Mouse (Mus musculus) olfactory bulb, adult 2 months (tissue): Measurements from ENCODE around the gene Gm20867. TPM values are rescaled to one million over a fixed set of nuclear protein-coding genes. Genes with fewer than 3 reads are reported as not detected.
"Not testable (repeated sequence)": the region's sequence is repeated elsewhere in the genome, so short reads cannot be mapped to it uniquely, and the experiment has no call there.

ENCODE experiments used
- H3K27ac ChIP-seq: fragments of 200-500 bp; 2 replicates; pipeline ENCODE4 v1.5.1; 2012; ENCODE audit warnings: low read depth, low read length; ENCODE audit not compliant: insufficient read depth
- H3K4me1 ChIP-seq: fragments of 200-500 bp; 2 replicates; pipeline ENCODE4 v1.6.1; 2012; ENCODE audit warnings: low read length; ENCODE audit not compliant: control insufficient read depth, insufficient read depth
- H3K4me3 ChIP-seq: fragments of 200-500 bp; 2 replicates; pipeline ENCODE4 v1.5.1; 2012; ENCODE audit warnings: mild to moderate bottlenecking, low read depth, low read length, moderate library complexity; ENCODE audit not compliant: insufficient read depth
- WGBS: fragments of 180-500 bp; shearing (Covaris S2); methylation state at CpG from one replicate; pipeline ENCODE4 v1.1.7; 2018; 5-methylcytosine and 5-hydroxymethylcytosine counted together
- polyA plus RNA-seq: library from polyadenylated mRNA; stranded (reverse); fragments of >200 nt; gene quantifications from 2 replicates; pipeline ENCODE4 v1.2.4, GENCODE M21; 2012; ENCODE audit warnings: low replicate concordance; ENCODE audit not compliant: missing spikeins, insufficient read depth, insufficient read length

Gm20867 gene
- polyA plus RNA-seq: not detected in 2 replicates

GRCm38 (mm10) chrY:77963104-77963503 is at the start of gene Gm20867:
Gene Gm20867, minus strand, starts transcription at chrY:77963204.
- not testable (repeated sequence) for H3K4me3 ChIP-seq, H3K27ac ChIP-seq, H3K4me1 ChIP-seq
- WGBS: no CpG with 5 or more reads among the region's 3 CpGs

Other genes with a start within 250 kb of the Gm20867 start
- gene Gm29564, start 249.8 kb upstream of the Gm20867 start, polyA plus RNA-seq: not detected in 2 replicates